Mouse (Mus musculus) frontal cortex, postnatal 36 days (tissue): Measurements from ENCODE around the gene Gm16368.
"Not testable (repeated sequence)": the region's sequence is repeated elsewhere in the genome, so short reads cannot be mapped to it uniquely, and the experiment has no call there.

Source experiments
- DNase-seq, 2 experiments: peaks; one replicate each; pipeline ENCODE4 v3.0.0; 2022; ENCODE audit warnings: low spot score in 2 of 2

Gm16368 gene

GRCm38 (mm10) chr12:88083397-88083796 lies at the start of gene Gm16368:
Gm16368 (plus strand) TSS chr12:88083697.
- not testable (repeated sequence) for DNase-seq

- DNase-seq, result not testable (repeated sequence)
These were observed 44.4 kb upstream of the Gm16368 start for GRCm38 (mm10) chr12:88039062-88039461.

- not testable (repeated sequence) for DNase-seq
These were observed 43.8 kb upstream of the Gm16368 start for GRCm38 (mm10) chr12:88039703-88040102.

DNA sequence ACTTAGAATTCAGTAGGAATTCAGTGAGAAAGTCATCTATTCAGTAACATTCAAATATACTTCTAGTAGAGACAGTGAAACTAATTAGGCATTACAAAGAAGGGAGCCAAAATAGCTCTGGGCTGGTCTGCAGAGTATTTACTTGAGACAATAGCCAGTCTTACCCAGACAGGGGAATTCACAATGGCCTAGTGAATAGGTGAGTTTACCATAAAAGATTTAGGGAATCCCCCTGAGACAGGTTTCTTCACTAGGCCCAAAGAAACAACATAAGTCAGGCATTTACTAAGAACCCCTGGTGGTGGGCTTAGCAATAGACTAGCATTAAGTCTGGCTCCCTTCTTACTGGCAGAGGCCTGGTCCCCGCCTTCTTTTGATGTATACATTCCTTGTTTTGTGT lies 38.3 kb upstream of the Gm16368 start:
- DNase-seq, result not testable (repeated sequence)
